Mouse (Mus musculus) MEL (cell line): ENCODE results near the gene Sox1. TPM values are rescaled to one million over a fixed set of nuclear protein-coding genes. Genes with fewer than 3 reads are reported as not detected.

ENCODE experiments used
- DNase-seq: peaks from one replicate; pipeline ENCODE4 v3.0.0; 2011; ENCODE audit warnings: low read depth, low spot score
- H3K27ac ChIP-seq: 2 replicates; pipeline ENCODE4 v1.5.1; 2012; ENCODE audit warnings: low read depth, mild to moderate bottlenecking, control low read depth, low read length, moderate library complexity; ENCODE audit not compliant: control insufficient read depth
- H3K27me3 ChIP-seq, 2 experiments: fragments of 150-350 bp in 1 of 2; sonication (generic) in 1 of 2; 2 replicates each; pipeline ENCODE4 v1.6.1; 2012; ENCODE audit warnings: low read length in 2 of 2, mild to moderate bottlenecking in 2 of 2, improper control_type of control experiment in 1 of 2, moderate library complexity in 1 of 2; ENCODE audit not compliant: insufficient read depth in 2 of 2, control insufficient read depth in 1 of 2
- H3K36me3 ChIP-seq, 2 experiments: 2 replicates each; pipeline ENCODE4 v1.6.1; 2012 to 2014; ENCODE audit warnings: low read length in 2 of 2, improper control_type of control experiment in 1 of 2, inconsistent platforms in 1 of 2, mild to moderate bottlenecking in 1 of 2; ENCODE audit not compliant: insufficient read depth in 2 of 2, control insufficient read depth in 1 of 2
- H3K4me1 ChIP-seq, 2 experiments: fragments of 150-350 bp in 1 of 2; sonication (generic) in 1 of 2; 2 replicates each; pipeline ENCODE4 v1.6.1; 2012; ENCODE audit warnings: low read length in 2 of 2, improper control_type of control experiment in 1 of 2, mild to moderate bottlenecking in 1 of 2; ENCODE audit not compliant: insufficient read depth in 2 of 2, control insufficient read depth in 1 of 2
- H3K4me3 ChIP-seq, 2 experiments: fragments of 150-350 bp in 1 of 2; sonication (generic) in 1 of 2; 2 replicates each; pipeline ENCODE4 v1.5.1; 2012; ENCODE audit warnings: low read depth in 2 of 2, low read length in 2 of 2, mild to moderate bottlenecking in 2 of 2, moderate library complexity in 2 of 2, control low read depth in 1 of 2, improper control_type of control experiment in 1 of 2; ENCODE audit not compliant: control insufficient read depth in 1 of 2, insufficient read depth in 1 of 2
- H3K79me2 ChIP-seq: 2 replicates; pipeline ENCODE4 v1.6.1; 2012; ENCODE audit warnings: mild to moderate bottlenecking, low read length, moderate library complexity; ENCODE audit not compliant: control insufficient read depth, poor library complexity, insufficient read depth
- H3K9ac ChIP-seq: 2 replicates; pipeline ENCODE4 v1.6.1; 2012; ENCODE audit warnings: low read depth, mild to moderate bottlenecking, control low read depth, low read length, moderate library complexity; ENCODE audit not compliant: control insufficient read depth, poor library complexity, severe bottlenecking
- H3K9me3 ChIP-seq: fragments of 150-350 bp; sonication (generic); replicated peaks from 2 replicates; pipeline ENCODE4 v1.6.1; 2012; ENCODE audit warnings: mild to moderate bottlenecking, low read length, improper control_type of control experiment, moderate library complexity; ENCODE audit not compliant: insufficient read depth
- CHD1 ChIP-seq: IDR thresholded peaks from 2 replicates; pipeline ENCODE4 v1.6.1; 2012; ENCODE audit warnings: low read depth, mild to moderate bottlenecking, inconsistent platforms, low read length, improper control_type of control experiment
- CHD2 ChIP-seq: IDR thresholded peaks from 2 replicates; pipeline ENCODE4 v1.6.1; 2011; ENCODE audit warnings: low read length, improper control_type of control experiment
- GATA1 ChIP-seq: IDR thresholded peaks from 2 replicates; pipeline ENCODE4 v1.6.1; 2011; ENCODE audit warnings: low read depth, low read length, improper control_type of control experiment
- HCFC1 ChIP-seq: IDR thresholded peaks from 2 replicates; pipeline ENCODE4 v1.6.1; 2012; ENCODE audit warnings: low read depth, mild to moderate bottlenecking, inconsistent platforms, low read length, improper control_type of control experiment, moderate library complexity
- KAT2A ChIP-seq: conservative IDR thresholded peaks from 2 replicates; pipeline ENCODE4 v1.6.1; 2012; ENCODE audit warnings: low read depth, low read length, improper control_type of control experiment, inconsistent platforms
- MAFK ChIP-seq: IDR thresholded peaks from 2 replicates; pipeline ENCODE4 v1.6.1; 2011; ENCODE audit warnings: low read depth, mild to moderate bottlenecking, low read length, improper control_type of control experiment, borderline replicate concordance
- MAX ChIP-seq: IDR thresholded peaks from 2 replicates; pipeline ENCODE4 v1.6.1; 2011; ENCODE audit warnings: low read length, improper control_type of control experiment
- MAZ ChIP-seq: IDR thresholded peaks from 2 replicates; pipeline ENCODE4 v1.6.1; 2012; ENCODE audit warnings: low read depth, mild to moderate bottlenecking, inconsistent platforms, low read length, improper control_type of control experiment
- MEF2A ChIP-seq: IDR thresholded peaks from 2 replicates; pipeline ENCODE4 v1.6.1; 2014; ENCODE audit warnings: low read depth, mild to moderate bottlenecking, inconsistent platforms, low read length, improper control_type of control experiment; ENCODE audit not compliant: poor library complexity, insufficient replicate concordance, severe bottlenecking; ENCODE audit errors: extremely low read depth
- MXI1 ChIP-seq: IDR thresholded peaks from 2 replicates; pipeline ENCODE4 v1.6.1; 2011; ENCODE audit warnings: mild to moderate bottlenecking, low read depth, low read length, improper control_type of control experiment
- MYB ChIP-seq: IDR thresholded peaks from 2 replicates; pipeline ENCODE4 v1.6.1; 2011; ENCODE audit warnings: mild to moderate bottlenecking, low read depth, low read length, improper control_type of control experiment
- MYC ChIP-seq: IDR thresholded peaks from 2 replicates; pipeline ENCODE4 v1.6.1; 2011; ENCODE audit warnings: low read depth, mild to moderate bottlenecking, low read length, improper control_type of control experiment, moderate library complexity
- NELFE ChIP-seq: IDR thresholded peaks from 2 replicates; pipeline ENCODE4 v1.6.1; 2011; ENCODE audit warnings: low read depth, low read length, improper control_type of control experiment
- POLR2AphosphoS2 ChIP-seq: IDR thresholded peaks from 2 replicates; pipeline ENCODE4 v1.6.1; 2011; ENCODE audit warnings: low read length, improper control_type of control experiment
- POLR2AphosphoS5 ChIP-seq: IDR thresholded peaks from 2 replicates; pipeline ENCODE4 v1.6.1; 2012; ENCODE audit warnings: low read depth, borderline replicate concordance, mild to moderate bottlenecking, inconsistent platforms, low read length, moderate library complexity, mixed read lengths
- SIN3A ChIP-seq: IDR thresholded peaks from 2 replicates; pipeline ENCODE4 v1.6.1; 2012; ENCODE audit warnings: low read length, improper control_type of control experiment, inconsistent platforms
- SMC3 ChIP-seq: IDR thresholded peaks from 2 replicates; pipeline ENCODE4 v1.6.1; 2011; ENCODE audit warnings: low read depth, low read length, improper control_type of control experiment
- TAL1 ChIP-seq: IDR thresholded peaks from 2 replicates; pipeline ENCODE4 v1.6.1; 2012; ENCODE audit warnings: mild to moderate bottlenecking, inconsistent platforms, low read length, moderate library complexity, mixed read lengths
- TBP ChIP-seq: IDR thresholded peaks from 2 replicates; pipeline ENCODE4 v1.8.0; 2011; ENCODE audit warnings: low read depth, low read length, improper control_type of control experiment
- TCF12 ChIP-seq: IDR thresholded peaks from 2 replicates; pipeline ENCODE4 v1.6.1; 2014; ENCODE audit warnings: low read depth, mild to moderate bottlenecking, inconsistent platforms, low read length, improper control_type of control experiment, moderate library complexity
- UBTF ChIP-seq: IDR thresholded peaks from 2 replicates; pipeline ENCODE4 v1.6.1; 2012; ENCODE audit warnings: low read depth, mild to moderate bottlenecking, inconsistent platforms, low read length, improper control_type of control experiment, moderate library complexity, borderline replicate concordance; ENCODE audit not compliant: insufficient read depth
- USF1 ChIP-seq: IDR thresholded peaks from 2 replicates; pipeline ENCODE4 v1.6.1; 2014; ENCODE audit warnings: low read depth, mild to moderate bottlenecking, inconsistent platforms, low read length, improper control_type of control experiment, moderate library complexity
- ZC3H11A ChIP-seq: IDR thresholded peaks from 2 replicates; pipeline ENCODE4 v1.6.1; 2012; ENCODE audit warnings: low read depth, mild to moderate bottlenecking, inconsistent platforms, low read length, improper control_type of control experiment
- ZMIZ1 ChIP-seq: IDR thresholded peaks from 2 replicates; pipeline ENCODE4 v1.6.1; 2012; ENCODE audit warnings: low read depth, mild to moderate bottlenecking, inconsistent platforms, low read length, improper control_type of control experiment, moderate library complexity
- ZNF384 ChIP-seq: IDR thresholded peaks from 2 replicates; pipeline ENCODE4 v1.6.1; 2012; ENCODE audit warnings: low read depth, mild to moderate bottlenecking, inconsistent platforms, low read length, improper control_type of control experiment
- polyA plus RNA-seq, 2 experiments: library from polyadenylated mRNA; stranded (reverse) in 1 of 2; unstranded in 1 of 2; fragments of >175 nt in 1 of 2; fragments of >200 nt in 1 of 2; gene quantifications; 2 replicates each; pipeline versions ENCODE4 v1.2.1 to v1.2.4; 2012; ENCODE audit warnings: low replicate concordance in 2 of 2, low read depth in 1 of 2; ENCODE audit not compliant: insufficient read length in 2 of 2, insufficient read depth in 1 of 2, missing spikeins in 1 of 2
- total RNA-seq: library from RNA; depleted of rRNA; stranded (reverse); fragments of 300-350 nt; gene quantifications from 2 replicates; pipeline ENCODE4 v1.2.3, GENCODE M21; 2012

Gene Sox1
- total and polyA plus RNA-seq, 3 experiments, result not detected

GRCm38 (mm10) chr8:12396501-12397345, 1.6 kb downstream of the Sox1 start:
- Histone ChIP-seq H3K9ac (no peak overlapping the region), H3K9me3 (no peaks in the 10 kb centered on the region), H3K27ac (no peak overlapping the region), H3K4me3 (no peak overlapping the region), H3K27me3 (no peaks in the 10 kb centered on the region), H3K4me1 (no peaks in the 10 kb centered on the region), H3K79me2 (no peaks in the 10 kb centered on the region), H3K36me3 (no peaks in the 10 kb centered on the region)
- no peak for DNase-seq
- TF ChIP-seq MAX, result no peak
- TF ChIP-seq POLR2AphosphoS5, result no peak
- TF ChIP-seq SMC3, result no peak
- TF ChIP-seq NELFE, result no peak
- no peak for TF ChIP-seq POLR2AphosphoS2
- no peak for TF ChIP-seq GATA1
- no peak for TF ChIP-seq TCF12
- no peak for TF ChIP-seq USF1
- no peak for TF ChIP-seq HCFC1
- TF ChIP-seq KAT2A, result no peak
- no peak for TF ChIP-seq ZNF384
- no peak for TF ChIP-seq MYC
- TF ChIP-seq TBP, result no peak
- TF ChIP-seq ZMIZ1, result no peak
- TF ChIP-seq MEF2A, result no peak
- no peak for TF ChIP-seq MAZ

GRCm38 (mm10) chr8:12397346-12397925, 2.3 kb downstream of the Sox1 start:
- Histone ChIP-seq H3K4me1 (no peaks in the 10 kb centered on the region), H3K27me3 (no peaks in the 10 kb centered on the region), H3K36me3 (no peaks in the 10 kb centered on the region), H3K4me3 (no peak overlapping the region), H3K79me2 (no peaks in the 10 kb centered on the region), H3K9me3 (no peaks in the 10 kb centered on the region), H3K27ac (no peak overlapping the region), H3K9ac (no peak overlapping the region)
- no peak for DNase-seq
- TF ChIP-seq MYB (no peak), NELFE (no peak), TAL1 (no peak), HCFC1 (no peak), CHD1 (no peak), CHD2 (no peak), ZMIZ1 (no peak), ZNF384 (no peak), ZC3H11A (no peak), POLR2AphosphoS2 (no peak), MAFK (no peak), MXI1 (no peak), UBTF (no peak), MYC (no peak), SIN3A (no peak), MEF2A (no peak)
